Mouse (Mus musculus) lung, postnatal 0 days (tissue): ENCODE measurements at regions not wholly inside any gene's neighbourhood (a gene's known extent, or its start where the extent isn't known, plus 50 kb on each side); places are given as distances from the start of the nearest gene placed in this dataset.

ENCODE experiments used
- ATAC-seq: fragments of 200-750 bp; cut with Nextera tagmentation; 2 replicates; pipeline ENCODE4 v1.8.0; 2017; ENCODE audit warnings: moderate library complexity
- DNase-seq: peaks from one replicate; pipeline ENCODE4 v3.0.0-alpha.2; 2016; ENCODE audit warnings: low spot score
- H3K27ac ChIP-seq: fragments of 300-500 bp; sonication (generic); 2 replicates; pipeline ENCODE4 v1.5.1; 2014; ENCODE audit warnings: antibody characterized with exemption, mild to moderate bottlenecking, low read length, mixed read lengths
- H3K27me3 ChIP-seq: fragments of 300-500 bp; sonication (generic); replicated peaks from 2 replicates; pipeline ENCODE4 v1.6.1; 2014; ENCODE audit warnings: low read length, mixed read lengths; ENCODE audit not compliant: insufficient read depth
- H3K36me3 ChIP-seq: fragments of 300-500 bp; sonication (generic); 2 replicates; pipeline ENCODE4 v1.6.1; 2014; ENCODE audit warnings: low read length, mixed read lengths; ENCODE audit not compliant: insufficient read depth
- H3K4me1 ChIP-seq: fragments of 300-500 bp; sonication (generic); 2 replicates; pipeline ENCODE4 v1.6.1; 2014; ENCODE audit warnings: antibody characterized with exemption, low read depth, low read length, mixed read lengths; ENCODE audit not compliant: insufficient read depth
- H3K4me2 ChIP-seq: fragments of 300-500 bp; sonication (generic); replicated peaks from 2 replicates; pipeline ENCODE4 v1.6.1; 2014; ENCODE audit warnings: low read depth, mild to moderate bottlenecking, low read length, moderate library complexity, mixed read lengths
- H3K4me3 ChIP-seq: fragments of 300-500 bp; sonication (generic); 2 replicates; pipeline ENCODE4 v1.5.1; 2014; ENCODE audit warnings: low read depth, low read length
- H3K9ac ChIP-seq: fragments of 300-500 bp; sonication (generic); replicated peaks from 2 replicates; pipeline ENCODE4 v1.6.1; 2014; ENCODE audit warnings: low read depth, mild to moderate bottlenecking
- H3K9me3 ChIP-seq: fragments of 300-500 bp; sonication (generic); 2 replicates; pipeline ENCODE4 v1.6.1; 2016; ENCODE audit warnings: low read length, mixed read lengths
- CTCF ChIP-seq: IDR thresholded peaks from 2 replicates; pipeline ENCODE4 v1.5.1; 2016; ENCODE audit warnings: antibody characterized with exemption, mild to moderate bottlenecking
- EP300 ChIP-seq: IDR thresholded peaks from 2 replicates; pipeline ENCODE4 v1.6.1; 2016; ENCODE audit warnings: antibody characterized with exemption, mild to moderate bottlenecking, control low read depth
- WGBS: fragments of 180-500 bp; shearing (Covaris S2); extraction: QIAGEN DNeasy Blood & Tissue Kit; methylation state at CpG from one replicate; pipeline ENCODE4 v1.1.7; 2014; 5-methylcytosine and 5-hydroxymethylcytosine counted together

DNA sequence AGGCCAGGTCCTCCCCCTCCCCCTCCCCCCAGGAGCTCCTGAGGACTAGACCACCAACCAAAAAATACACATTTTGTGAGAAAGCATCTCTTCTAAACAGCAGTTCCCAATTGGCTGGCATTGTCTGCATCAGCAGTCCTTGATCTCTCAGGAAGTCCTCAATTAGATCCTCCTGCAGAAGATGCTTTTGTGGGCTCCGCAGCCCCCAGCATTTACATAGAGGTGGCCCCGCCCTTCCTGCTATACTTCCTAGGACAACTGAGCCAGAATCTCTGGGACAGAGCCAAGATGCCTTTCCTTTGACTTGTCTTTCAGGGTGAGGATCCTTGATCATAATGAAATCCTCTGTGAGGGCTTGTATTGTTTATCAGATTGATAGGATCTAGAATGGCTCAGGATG lies 143.9 kb upstream of the Chd6 start:
- no peaks in the 10 kb centered on the region for H3K9me3 ChIP-seq
- DNase-seq (no peak), ATAC-seq (no peak)
- H3K36me3 ChIP-seq = no peaks in the 10 kb centered on the region
- H3K27ac ChIP-seq = no peak overlapping the region
- TF ChIP-seq CTCF (no peak), EP300 (no peak)
- 76% methylated on average over 2 of the region's 2 CpGs for WGBS
- no peaks in the 10 kb centered on the region for H3K27me3 ChIP-seq
- no peak overlapping the region for H3K4me2 ChIP-seq
- H3K4me1 ChIP-seq = no peaks in the 10 kb centered on the region
- no peak overlapping the region for H3K9ac ChIP-seq
- H3K4me3 ChIP-seq = no peak overlapping the region

DNA sequence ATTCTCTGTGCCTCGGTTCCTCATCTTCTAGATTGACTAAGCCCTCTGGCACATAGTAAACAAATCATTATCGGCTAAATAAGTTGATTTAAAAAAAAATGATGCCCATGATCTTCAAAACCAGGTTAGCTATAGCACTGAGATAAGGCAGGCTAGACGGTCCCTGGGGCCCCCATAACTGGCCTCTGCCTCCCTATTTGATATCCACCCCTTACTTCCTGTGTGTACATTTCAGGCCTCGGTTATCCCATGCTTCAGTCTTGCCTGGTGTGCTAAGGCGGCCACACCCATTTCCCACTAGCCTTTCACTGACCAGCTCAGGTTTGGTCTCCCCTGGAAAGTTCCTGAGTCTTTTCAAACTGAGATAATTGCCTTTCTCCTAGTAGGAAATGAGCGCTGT lies 132.8 kb upstream of the Chd6 start:
- ATAC-seq (no peak), DNase-seq (no peak)
- Histone ChIP-seq H3K4me3 (no peak overlapping the region), H3K27ac (no peak overlapping the region), H3K27me3 (no peaks in the 10 kb centered on the region), H3K9ac (no peak overlapping the region), H3K4me1 (no peaks in the 10 kb centered on the region), H3K4me2 (no peak overlapping the region), H3K36me3 (no peaks in the 10 kb centered on the region), H3K9me3 (no peaks in the 10 kb centered on the region)
- WGBS = 54% methylated on average over 6 of the region's 6 CpGs
- TF ChIP-seq CTCF (no peak), EP300 (no peak)

DNA sequence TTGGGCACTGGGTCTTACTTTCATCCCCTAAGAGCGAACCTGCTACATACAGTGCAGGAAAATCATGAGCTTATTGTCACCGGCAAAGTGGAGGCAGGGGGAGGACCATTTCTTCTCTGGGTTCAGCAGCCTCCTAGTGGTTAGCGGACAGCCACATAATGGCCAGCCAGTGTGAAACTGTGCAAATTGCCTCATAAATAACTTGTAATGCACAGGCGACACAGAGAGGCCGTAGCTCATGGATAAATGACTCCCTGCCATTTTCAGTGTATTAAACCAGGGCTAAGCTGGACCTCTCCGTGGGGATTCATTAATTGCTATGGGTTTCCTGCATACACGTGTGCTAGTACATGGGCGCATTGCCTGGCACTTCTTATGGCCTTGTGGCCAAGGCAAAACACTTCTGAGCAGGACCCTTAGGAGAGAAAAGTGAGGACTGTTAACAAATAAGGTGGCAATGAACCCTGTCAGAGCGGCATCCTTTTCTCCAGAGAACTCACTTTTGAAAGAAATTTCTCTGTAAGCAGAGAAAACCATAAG lies 128.5 kb upstream of the Chd6 start:
- ATAC-seq = no peak
- WGBS = 81% methylated on average over 9 of the region's 9 CpGs
- H3K36me3 ChIP-seq = no peaks in the 10 kb centered on the region
- H3K4me2 ChIP-seq = no peak overlapping the region
- H3K27me3 ChIP-seq = no peaks in the 10 kb centered on the region
- H3K4me3 ChIP-seq = no peak overlapping the region
- no peak for DNase-seq
- H3K9me3 ChIP-seq = no peaks in the 10 kb centered on the region
- no peak for TF ChIP-seq CTCF
- TF ChIP-seq EP300 = no peak
- H3K27ac ChIP-seq = no peak overlapping the region
- H3K4me1 ChIP-seq = no peaks in the 10 kb centered on the region
- H3K9ac ChIP-seq = no peak overlapping the region

DNA sequence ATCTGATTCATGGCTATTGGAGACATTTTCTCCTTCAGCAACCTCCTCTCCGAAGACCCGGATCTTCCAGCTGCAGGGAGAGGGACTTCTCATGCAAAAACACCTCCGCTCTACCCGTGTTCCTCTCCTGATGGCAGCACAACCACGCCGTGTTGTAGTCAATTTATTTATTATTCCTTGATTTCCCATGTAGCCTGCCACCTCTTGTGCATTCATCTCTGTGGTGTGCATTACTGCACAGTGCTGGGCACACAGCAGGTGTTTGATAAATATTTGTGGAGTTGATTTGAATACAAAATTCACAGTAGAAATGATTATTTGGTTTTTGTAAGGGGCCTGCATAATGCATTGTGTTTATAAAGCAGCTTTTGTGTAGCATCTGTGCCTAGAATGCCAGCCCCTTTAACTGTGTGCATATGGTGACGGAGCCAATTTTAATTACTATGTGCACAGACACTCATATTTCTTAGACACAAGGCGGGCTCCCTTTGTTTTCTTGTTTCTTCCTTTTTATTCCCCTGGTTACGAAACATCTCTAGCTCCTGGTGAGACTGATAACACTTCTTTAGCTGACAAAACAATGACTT lies 124.4 kb upstream of the Chd6 start:
- WGBS = 78% methylated on average over 9 of the region's 9 CpGs
- no peak overlapping the region for H3K4me2 ChIP-seq
- H3K27me3 ChIP-seq = no peaks in the 10 kb centered on the region
- no peak overlapping the region for H3K4me3 ChIP-seq
- H3K36me3 ChIP-seq = no peaks in the 10 kb centered on the region
- DNase-seq (no peak), ATAC-seq (no peak)
- TF ChIP-seq EP300 = no peak
- no peak for TF ChIP-seq CTCF
- H3K4me1 ChIP-seq = no peaks in the 10 kb centered on the region
- H3K27ac ChIP-seq = no peak overlapping the region
- H3K9ac ChIP-seq = no peak overlapping the region
- no peaks in the 10 kb centered on the region for H3K9me3 ChIP-seq

DNA sequence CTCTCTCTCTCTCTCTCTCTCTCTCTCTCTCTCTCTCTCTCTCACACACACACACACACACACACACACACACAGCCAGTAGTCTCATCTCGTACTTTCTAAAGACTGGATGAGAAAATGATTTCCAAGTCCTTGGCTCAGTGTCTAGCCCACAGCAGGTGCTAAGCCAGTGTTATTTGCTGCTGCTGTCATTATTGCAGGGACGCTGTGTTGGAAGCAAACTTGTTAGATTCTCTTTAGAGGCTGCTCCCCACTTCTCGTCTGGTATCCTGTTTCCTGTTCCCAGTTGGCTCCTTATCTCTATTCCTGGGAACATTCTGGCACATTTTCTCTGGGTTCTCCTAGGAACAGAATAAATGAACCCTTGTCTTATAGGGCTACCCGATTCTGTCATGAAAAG lies 122.5 kb upstream of the Chd6 start:
- no peaks in the 10 kb centered on the region for H3K4me1 ChIP-seq
- H3K4me3 ChIP-seq = no peak overlapping the region
- H3K27ac ChIP-seq = no peak overlapping the region
- TF ChIP-seq EP300 (no peak), CTCF (no peak)
- WGBS = 27% methylated on average over 4 of the region's 4 CpGs
- DNase-seq = no peak
- no peaks in the 10 kb centered on the region for H3K36me3 ChIP-seq
- H3K9me3 ChIP-seq = no peaks in the 10 kb centered on the region
- H3K4me2 ChIP-seq = no peak overlapping the region
- ATAC-seq = no peak
- no peaks in the 10 kb centered on the region for H3K27me3 ChIP-seq
- H3K9ac ChIP-seq = no peak overlapping the region

DNA sequence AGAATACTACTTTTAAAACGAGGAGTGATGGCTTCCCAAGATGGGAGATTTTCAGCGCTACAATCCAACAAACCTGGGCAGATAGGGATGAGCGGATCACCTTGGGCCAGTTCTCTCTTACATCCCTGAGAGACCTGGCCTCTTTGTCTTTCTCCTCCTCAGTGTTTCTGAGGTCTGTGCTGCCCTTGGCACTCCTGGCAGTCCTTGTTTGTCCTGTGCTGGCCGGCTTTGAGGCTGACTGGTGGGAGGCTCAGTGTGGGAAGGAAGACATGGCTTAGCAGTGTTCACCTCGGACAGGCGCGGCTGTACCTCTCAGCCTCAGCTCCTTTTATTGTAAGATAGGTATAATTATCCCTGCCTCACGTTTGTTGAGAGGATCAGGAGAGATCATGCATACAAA lies 106.9 kb upstream of the Chd6 start:
- Histone ChIP-seq H3K36me3 (no peaks in the 10 kb centered on the region), H3K4me2 (no peak overlapping the region), H3K27ac (no peak overlapping the region), H3K9me3 (no peaks in the 10 kb centered on the region), H3K4me1 (no peaks in the 10 kb centered on the region), H3K9ac (no peak overlapping the region), H3K27me3 (no peaks in the 10 kb centered on the region), H3K4me3 (no peak overlapping the region)
- DNase-seq (no peak), ATAC-seq (no peak)
- no peak for TF ChIP-seq EP300
- no peak for TF ChIP-seq CTCF
- WGBS = 70% methylated on average over 8 of the region's 8 CpGs
